Mouse (Mus musculus) E14TG2a.4 (cell line): ENCODE results near the gene Hist1h2ae.

ENCODE experiments used
- CTCF ChIP-seq: conservative IDR thresholded peaks from 2 replicates; pipeline ENCODE4 v1.5.1; 2014; ENCODE audit warnings: low read length
- NANOG ChIP-seq: IDR thresholded peaks from 2 replicates; pipeline ENCODE4 v1.6.1; 2014; ENCODE audit warnings: borderline replicate concordance, low read length, mixed read lengths
- POU5F1 ChIP-seq: IDR thresholded peaks from 2 replicates; pipeline ENCODE4 v1.6.1; 2014; ENCODE audit warnings: low read length, borderline replicate concordance

GRCm38 (mm10) chr13:23575271-23575851 lies 4.3 kb upstream of the Hist1h2ae start, which contains the start of gene Hist1h3d:
- TF ChIP-seq CTCF (no peak), POU5F1 (no peak), NANOG (peak; percentile 15; the same call in 1 of the 2 replicates)
